ENCODE assay signal across 9 mouse cellular contexts in the genomic region with DNA sequence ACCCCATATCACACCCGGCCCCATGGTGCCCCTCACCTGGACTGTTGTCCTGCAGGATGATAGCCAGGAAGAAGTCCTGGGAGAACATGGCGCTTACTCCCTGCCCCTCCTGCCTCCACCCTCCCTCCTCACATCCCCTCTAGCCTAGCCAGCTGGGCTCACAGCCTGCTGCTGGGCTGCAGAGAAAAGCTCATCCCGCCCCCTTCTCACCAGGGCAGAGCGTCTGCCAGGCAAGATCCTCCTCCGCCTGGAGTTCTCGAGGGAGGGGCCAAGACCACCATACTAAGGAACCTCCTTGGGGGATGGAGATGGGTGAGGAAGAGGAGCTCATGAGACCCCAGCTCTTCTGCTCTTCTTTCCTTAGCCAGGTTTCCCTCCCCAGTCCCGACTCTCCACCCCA. TPM values are rescaled to one million over a fixed set of nuclear protein-coding genes. Genes with fewer than 3 reads are reported as not detected.
DNase-seq lines count a peak whose midpoint lies in the region; ATAC-seq and TF ChIP-seq lines count a peak whose summit lies in the region.
"Had no signal": no experiment of that assay in that cellular context is flagged by ENCODE, and none has a peak within 500 bp of the region (broad histone marks: within the 10 kb centered on the region; RNA-seq: fewer than 3 reads in every experiment).

No protein-coding gene starts in this region.

- intact Hi-C loops in left cerebral cortex, postnatal 36 days (cut with DNase I) = loop anchor here (2.0 kb wide), 1 partner anchor 64 kb away; a partner anchor contains a TSS
- intact Hi-C loops in gastrocnemius, postnatal 14 days (cut with DNase I; ENCODE audit: low total_unique reads) = no loop called here

- H3K27me3 ChIP-seq in liver, postnatal 0 days (ENCODE audit: insufficient read depth, low read length) = no peaks in the 10 kb centered on the region
- peaks cover 17% of the 10 kb centered on the region; the same call in 1 of the 2 replicates for H3K27me3 ChIP-seq in liver, embryonic 12.5 days (replicated peaks)
- no peaks in the 10 kb centered on the region for H3K27me3 ChIP-seq in forebrain, embryonic 12.5 days
- no peaks in the 10 kb centered on the region for H3K27me3 ChIP-seq in stomach, embryonic 14.5 days (ENCODE audit: control insufficient read depth, insufficient read depth, low read length)

- TF ChIP-seq EP300 in liver, postnatal 0 days (IDR thresholded peaks at IDR 0.05; ENCODE audit: low read depth) = no peak

- TF ChIP-seq CTCF in liver, postnatal 0 days (IDR thresholded peaks at IDR 0.05; ENCODE audit: low read depth) = no peak

- H3K36me3 ChIP-seq in liver, postnatal 0 days (replicated peaks; ENCODE audit: insufficient read depth, low read length) = no peaks in the 10 kb centered on the region
- no peaks in the 10 kb centered on the region for H3K36me3 ChIP-seq in liver, embryonic 12.5 days
- H3K36me3 ChIP-seq in forebrain, embryonic 12.5 days (replicated peaks) = peaks cover 57% of the 10 kb centered on the region
- H3K36me3 ChIP-seq in stomach, embryonic 14.5 days (ENCODE audit: control insufficient read depth, insufficient read depth, low read length) = peaks cover 26% of the 10 kb centered on the region
- H3K36me3 ChIP-seq: G1E had no signal

- H3K9me3 ChIP-seq in liver, postnatal 0 days (ENCODE audit: low read length) = no peaks in the 10 kb centered on the region
- H3K9me3 ChIP-seq in liver, embryonic 12.5 days (replicated peaks) = no peaks in the 10 kb centered on the region
- H3K9me3 ChIP-seq in forebrain, embryonic 12.5 days = no peaks in the 10 kb centered on the region
- no peaks in the 10 kb centered on the region for H3K9me3 ChIP-seq in stomach, embryonic 14.5 days (ENCODE audit: control insufficient read depth, low read depth, low read length)
- H3K9me3 ChIP-seq: G1E had no signal

- no peaks in the 10 kb centered on the region for H3K4me1 ChIP-seq in liver, postnatal 0 days (ENCODE audit: insufficient read depth)
- no peaks in the 10 kb centered on the region for H3K4me1 ChIP-seq in liver, embryonic 12.5 days
- peaks cover 32% of the 10 kb centered on the region for H3K4me1 ChIP-seq in forebrain, embryonic 12.5 days
- peaks cover 15% of the 10 kb centered on the region; the same call in 1 of the 2 replicates for H3K4me1 ChIP-seq in stomach, embryonic 14.5 days (ENCODE audit: control insufficient read depth, insufficient read depth, low read length)

- 48% methylated on average over 7 of the region's 7 CpGs for WGBS in liver, postnatal 0 days (ENCODE audit: insufficient replicate concordance)
- 33% methylated on average over 7 of the region's 7 CpGs for WGBS in liver, embryonic 12.5 days (ENCODE audit: insufficient replicate concordance)
- 13% methylated on average over 7 of the region's 7 CpGs for WGBS in forebrain, embryonic 12.5 days
- WGBS in stomach, embryonic 14.5 days = 22% methylated on average over 7 of the region's 7 CpGs

- H3K27ac ChIP-seq in liver, postnatal 0 days (ENCODE audit: low read depth) = no peak overlapping the region
- no peak overlapping the region for H3K27ac ChIP-seq in liver, embryonic 12.5 days
- H3K27ac ChIP-seq in forebrain, embryonic 12.5 days = peak overlapping the region; percentile 89
- no peak overlapping the region for H3K27ac ChIP-seq in stomach, embryonic 14.5 days (ENCODE audit: low read length)

- peak; percentile 44 for ATAC-seq in liver, postnatal 0 days
- ATAC-seq in liver, embryonic 12.5 days = no peak
- ATAC-seq in forebrain, embryonic 12.5 days (ENCODE audit: low FRiP score) = peak; percentile 67
- ATAC-seq in stomach, embryonic 14.5 days (ENCODE audit: insufficient number of reproducible peaks, insufficient read depth, low FRiP score, low read depth) = peak; percentile 50; the same call in 1 of the 2 replicates
- no peak for ATAC-seq in megakaryocyte progenitor cell, adult 5-6 weeks (replicated peaks; ENCODE audit: poor library complexity)

- no peak for DNase-seq in liver, postnatal 0 days
- DNase-seq in left cerebral cortex, postnatal 36 days (ENCODE audit: low spot score in 2 of 2) = peak; percentile 80 to 81
- DNase-seq in adrenal gland, postnatal 25 days = no peak
- DNase-seq in gastrocnemius, postnatal 14 days = no peak

- no peak overlapping the region for H3K4me3 ChIP-seq in liver, postnatal 0 days (ENCODE audit: low read depth, low read length)
- no peak overlapping the region for H3K4me3 ChIP-seq in liver, embryonic 12.5 days
- peak overlapping the region; percentile 15 for H3K4me3 ChIP-seq in forebrain, embryonic 12.5 days (replicated peaks)
- H3K4me3 ChIP-seq in stomach, embryonic 14.5 days (ENCODE audit: low read depth, low read length) = no peak overlapping the region

- H3K4me2 ChIP-seq in liver, postnatal 0 days (ENCODE audit: low read depth, low read length) = no peak overlapping the region
- H3K4me2 ChIP-seq in liver, embryonic 12.5 days = no peak overlapping the region
- peak overlapping the region; percentile 47 for H3K4me2 ChIP-seq in forebrain, embryonic 12.5 days
- H3K4me2 ChIP-seq in stomach, embryonic 14.5 days (replicated peaks; ENCODE audit: low read depth, low read length) = no peak overlapping the region

- H3K9ac ChIP-seq in liver, postnatal 0 days (replicated peaks) = no peak overlapping the region
- no peak overlapping the region for H3K9ac ChIP-seq in liver, embryonic 12.5 days
- peak overlapping the region; percentile 40; the same call in 1 of the 2 replicates for H3K9ac ChIP-seq in forebrain, embryonic 12.5 days
- no peak overlapping the region for H3K9ac ChIP-seq in stomach, embryonic 14.5 days (replicated peaks; ENCODE audit: low read depth, low read length)

RNA-seq across cellular contexts. Expression of a gene that starts 12.9 kb away (rescaled TPM):
- 0.92 and 0.94 TPM in 2 replicates for polyA plus RNA-seq in liver, postnatal 0 days (2015; fragmentation: Nextera tagmentation; extraction: Ambion mirVana)
- polyA plus RNA-seq in liver, embryonic 12.5 days (2016; fragmentation: Nextera tagmentation; extraction: Ambion mirVana) = 6.3 and 6.7 TPM in 2 replicates
- 149 and 160 TPM in 2 replicates for polyA plus RNA-seq in forebrain, embryonic 12.5 days (2016; fragmentation: Nextera tagmentation; extraction: Ambion mirVana)
- total RNA-seq in left cerebral cortex, postnatal 36 days (2021) = 100 to 1,000 TPM; 437 to 517 TPM
- polyA plus RNA-seq in stomach, embryonic 14.5 days (2014; fragmentation: Nextera tagmentation; extraction: Ambion mirVana) = 41.8 and 47.2 TPM in 2 replicates
- total RNA-seq in megakaryocyte progenitor cell, adult 5-6 weeks (2015) = not detected in 2 replicates
- not detected in 2 replicates for total RNA-seq in megakaryocyte progenitor cell, adult 5-6 weeks (2017)
- total RNA-seq in adrenal gland, postnatal 25 days (2021) = 13.6 and 15.0 TPM in 2 replicates
- 10 to 100 TPM in 1 of 2 experiments, 1 to 10 TPM in 1; 8.9 to 10.1 TPM for total RNA-seq in gastrocnemius, postnatal 14 days (2021)

RNA-seq across cellular contexts. Expression of a gene that starts 14.4 kb away (rescaled TPM):
- 21.6 and 24.0 TPM in 2 replicates for polyA plus RNA-seq in liver, postnatal 0 days (2015; fragmentation: Nextera tagmentation; extraction: Ambion mirVana)
- polyA plus RNA-seq in liver, embryonic 12.5 days (2016; fragmentation: Nextera tagmentation; extraction: Ambion mirVana) = 27.6 and 28.7 TPM in 2 replicates
- 42.5 and 43.6 TPM in 2 replicates for polyA plus RNA-seq in forebrain, embryonic 12.5 days (2016; fragmentation: Nextera tagmentation; extraction: Ambion mirVana)
- total RNA-seq in left cerebral cortex, postnatal 36 days (2021) = 100 to 1,000 TPM in 1 of 2 experiments, 10 to 100 TPM in 1; 97.4 to 114 TPM
- 40.4 and 40.6 TPM in 2 replicates for polyA plus RNA-seq in stomach, embryonic 14.5 days (2014; fragmentation: Nextera tagmentation; extraction: Ambion mirVana)
- 16.2 and 21.0 TPM in 2 replicates for total RNA-seq in megakaryocyte progenitor cell, adult 5-6 weeks (2015)
- 9.5 and 16.2 TPM in 2 replicates for total RNA-seq in megakaryocyte progenitor cell, adult 5-6 weeks (2017)
- total RNA-seq in adrenal gland, postnatal 25 days (2021) = 48.2 and 49.1 TPM in 2 replicates
- 10 to 100 TPM; 43.7 to 44.1 TPM for total RNA-seq in gastrocnemius, postnatal 14 days (2021)

RNA-seq across cellular contexts. Expression of a gene that starts 31.4 kb away (rescaled TPM):
- 2,004 and 2,190 TPM in 2 replicates for polyA plus RNA-seq in liver, postnatal 0 days (2015; fragmentation: Nextera tagmentation; extraction: Ambion mirVana)
- polyA plus RNA-seq in liver, embryonic 12.5 days (2016; fragmentation: Nextera tagmentation; extraction: Ambion mirVana) = 81.9 and 84.3 TPM in 2 replicates
- polyA plus RNA-seq in forebrain, embryonic 12.5 days (2016; fragmentation: Nextera tagmentation; extraction: Ambion mirVana) = 0.17 and 0.29 TPM in 2 replicates
- under 1 TPM; 0.42 to 0.79 TPM for total RNA-seq in left cerebral cortex, postnatal 36 days (2021)
- 0.38 and 0.46 TPM in 2 replicates for polyA plus RNA-seq in stomach, embryonic 14.5 days (2014; fragmentation: Nextera tagmentation; extraction: Ambion mirVana)
- total RNA-seq in megakaryocyte progenitor cell, adult 5-6 weeks (2015) = not detected in 2 replicates
- total RNA-seq in megakaryocyte progenitor cell, adult 5-6 weeks (2017) = not detected in 2 replicates
- 0.21 and 22.0 TPM in 2 replicates for total RNA-seq in adrenal gland, postnatal 25 days (2021)
- not detected for total RNA-seq in gastrocnemius, postnatal 14 days (2021)
- total RNA-seq: G1E had no signal
- polyA plus RNA-seq: G1E had no signal

Comparison
In these comparisons a context has a peak if more than half of its experiments do, and no peak if none do; other contexts are left out.
1. ATAC-seq: peak in liver, postnatal 0 days (single experiment), forebrain, embryonic 12.5 days (single experiment) and stomach, embryonic 14.5 days (single experiment); none in liver, embryonic 12.5 days (single experiment) and megakaryocyte progenitor cell, adult 5-6 weeks (single experiment).
2. DNase-seq: peak in left cerebral cortex, postnatal 36 days (2 of 2); none in liver, postnatal 0 days (single experiment), adrenal gland, postnatal 25 days (single experiment) and gastrocnemius, postnatal 14 days (single experiment).
3. RNA of a gene that starts 12.9 kb away (total RNA-seq): 437 to 517 TPM in left cerebral cortex, postnatal 36 days; 13.6 to 15.0 TPM in adrenal gland, postnatal 25 days, 8.9 to 10.1 TPM in gastrocnemius, postnatal 14 days and not detected in megakaryocyte progenitor cell, adult 5-6 weeks; every median in the first group is over 10 times any median in the second.